Mouse (Mus musculus): ENCODE results near the gene Slc35c1.

GRCm38 (mm10) chr2:92454166-92454565 lies 6.2 kb downstream of the Slc35c1 start:
- TF ChIP-seq POLR2A (IDR thresholded peaks at IDR 0.05; ENCODE audit: extremely low read depth, insufficient read depth, low read length) (no peak), CTCF (IDR thresholded peaks at IDR 0.05; ENCODE audit: low read depth, low read length) (no peak)

Data from liver, adult 2 months (tissue).